8 mouse cellular contexts compared by ENCODE assay signal in genomic region chr10:81140717-81141454, GRCm38 (mm10). TPM values are rescaled to one million over a fixed set of nuclear protein-coding genes. Genes with fewer than 3 reads are reported as not detected.
DNase-seq lines count a peak whose midpoint lies in the region; ATAC-seq and TF ChIP-seq lines count a peak whose summit lies in the region.

No protein-coding gene starts in this region.

- H3K36me3 ChIP-seq in thymus, adult 2 months (ENCODE audit: control insufficient read depth, insufficient read depth, low read length): peaks cover 22% of the 10 kb centered on the region
- peaks cover 21% of the 10 kb centered on the region for H3K36me3 ChIP-seq in forebrain, postnatal 0 days (ENCODE audit: insufficient read depth)
- H3K36me3 ChIP-seq in kidney, postnatal 0 days (ENCODE audit: insufficient read depth, low read length): peaks cover 25% of the 10 kb centered on the region
- H3K36me3 ChIP-seq in macrophage (ENCODE audit: inconsistent target): peaks cover 10% of the 10 kb centered on the region; the same call in 1 of the 2 replicates

- no peak for TF ChIP-seq POLR2A in thymus, adult 2 months (IDR thresholded peaks at IDR 0.05; ENCODE audit: control insufficient read depth, extremely low read depth, insufficient read depth, low read length, poor library complexity)

- H3K4me3 ChIP-seq in thymus, adult 2 months (ENCODE audit: control insufficient read depth, insufficient read depth, low read length): no peak overlapping the region
- H3K4me3 ChIP-seq in forebrain, postnatal 0 days (ENCODE audit: low read depth, low read length): no peak overlapping the region
- H3K4me3 ChIP-seq in kidney, postnatal 0 days (replicated peaks; ENCODE audit: low read depth, low read length): peak overlapping the region; percentile 13; the same call in 1 of the 2 replicates
- peak overlapping the region; percentile 76 for H3K4me3 ChIP-seq in macrophage (ENCODE audit: inconsistent target)

- H3K27me3 ChIP-seq in thymus, adult 2 months (ENCODE audit: control insufficient read depth, insufficient read depth, low read length): no peaks in the 10 kb centered on the region
- H3K27me3 ChIP-seq in forebrain, postnatal 0 days (ENCODE audit: insufficient read depth, low read length): no peaks in the 10 kb centered on the region
- H3K27me3 ChIP-seq in kidney, postnatal 0 days (ENCODE audit: insufficient read depth, low read length): no peaks in the 10 kb centered on the region

- TF ChIP-seq CTCF in thymus, adult 2 months (IDR thresholded peaks at IDR 0.05; ENCODE audit: borderline replicate concordance, control insufficient read depth, extremely low read depth, insufficient read depth, low read length, poor library complexity): no peak
- no peak for TF ChIP-seq CTCF in forebrain, postnatal 0 days (IDR thresholded peaks at IDR 0.05; ENCODE audit: low read depth)
- no peak for TF ChIP-seq CTCF in kidney, postnatal 0 days (IDR thresholded peaks at IDR 0.05; ENCODE audit: low read depth)

- ATAC-seq in forebrain, postnatal 0 days: no peak
- no peak for ATAC-seq in kidney, postnatal 0 days (replicated peaks; ENCODE audit: low FRiP score, low read depth)
- ATAC-seq in granulocyte monocyte progenitor cell, adult 5-6 weeks (replicated peaks; ENCODE audit: poor library complexity, severe bottlenecking): no peak
- ATAC-seq in erythroid progenitor cell, adult 5-6 weeks (replicated peaks; ENCODE audit: low FRiP score, poor library complexity, severe bottlenecking): no peak

- DNase-seq in thymus, postnatal 14 days: peak; percentile 48
- DNase-seq in thymus, adult 2 months: no peak
- no peak for DNase-seq in forebrain, postnatal 0 days
- DNase-seq in kidney, postnatal 0 days (ENCODE audit: low spot score): no peak
- no peak for DNase-seq in frontal cortex, postnatal 10 days (ENCODE audit: low spot score in 2 of 2)

- H3K4me1 ChIP-seq in thymus, adult 2 months (replicated peaks; ENCODE audit: control insufficient read depth, insufficient read depth, low read length): peaks cover 33% of the 10 kb centered on the region
- peaks cover 9% of the 10 kb centered on the region for H3K4me1 ChIP-seq in forebrain, postnatal 0 days (ENCODE audit: insufficient read depth)
- peaks cover 20% of the 10 kb centered on the region for H3K4me1 ChIP-seq in kidney, postnatal 0 days (replicated peaks; ENCODE audit: insufficient read depth, low read length)

- H3K27ac ChIP-seq in thymus, adult 2 months (ENCODE audit: control insufficient read depth, insufficient read depth, low read length): no peak overlapping the region
- no peak overlapping the region for H3K27ac ChIP-seq in forebrain, postnatal 0 days (ENCODE audit: low read depth, low read length)
- H3K27ac ChIP-seq in kidney, postnatal 0 days: peak overlapping the region; percentile 8; the same call in 1 of the 2 replicates
- peak overlapping the region; percentile 34 for H3K27ac ChIP-seq in macrophage

- H3K79me2 ChIP-seq in macrophage (ENCODE audit: inconsistent target): peaks cover 80% of the 10 kb centered on the region

- H3K4me2 ChIP-seq in forebrain, postnatal 0 days (ENCODE audit: low read depth): 0 out of 2 replicates have a peak overlapping the region, but pooled peaks have one; percentile 8
- peak overlapping the region; percentile 91 for H3K4me2 ChIP-seq in kidney, postnatal 0 days (ENCODE audit: low read length)

- no peaks in the 10 kb centered on the region for H3K9me3 ChIP-seq in forebrain, postnatal 0 days (ENCODE audit: low read length)
- H3K9me3 ChIP-seq in kidney, postnatal 0 days (replicated peaks; ENCODE audit: low read length): no peaks in the 10 kb centered on the region

- peak overlapping the region; percentile 14; the same call in 1 of the 2 replicates for H3K9ac ChIP-seq in forebrain, postnatal 0 days
- peak overlapping the region; percentile 37 for H3K9ac ChIP-seq in kidney, postnatal 0 days (ENCODE audit: low read depth, low read length)

- 38% methylated on average over 10 of the region's 10 CpGs for WGBS in thymus, adult 2 months
- 64% methylated on average over 10 of the region's 10 CpGs for whole genome bisulfite sequencing in forebrain, postnatal 0 days
- 42% methylated on average over 10 of the region's 10 CpGs for WGBS in kidney, postnatal 0 days
- 35% methylated on average over 9 of the region's 10 CpGs for WGBS in macrophage (ENCODE audit: missing documents)

RNA-seq across cellular contexts. Expression of gene Zbtb7a, which starts 5.9 kb away (rescaled TPM):
- 66.0 and 87.5 TPM in 2 replicates for polyA plus RNA-seq in thymus, adult 2 months (2012; rRNA removed)
- 21.6 and 27.2 TPM in 2 replicates for total RNA-seq in forebrain, postnatal 0 days (2014; rRNA removed)
- polyA plus RNA-seq in forebrain, postnatal 0 days (2015; fragmentation: Nextera tagmentation; extraction: Ambion mirVana): 12.4 and 15.7 TPM in 2 replicates
- 33.7 and 37.4 TPM in 2 replicates for polyA plus RNA-seq in kidney, postnatal 0 days (2015; fragmentation: Nextera tagmentation; extraction: Ambion mirVana)
- 100 to 1,000 TPM in 6 of 26 experiments, 10 to 100 TPM in 20; 17.7 to 188 (median 75.1) TPM for total RNA-seq in macrophage (2018; cell fraction: chromatin; rRNA removed)
- total RNA-seq in macrophage (2018; cell fraction: cytosol; rRNA removed): 100 to 1,000 TPM in 4 of 26 experiments, 10 to 100 TPM in 22; 50.3 to 111 (median 83.6) TPM
- 100 to 1,000 TPM in 11 of 26 experiments, 10 to 100 TPM in 15; 39.7 to 162 (median 88.6) TPM for total RNA-seq in macrophage (2018; cell fraction: nucleus; rRNA removed)
- polyA plus RNA-seq in macrophage (2018): 48.1 to 55.4 TPM (median 52.8 TPM) in 3 replicates
- 16.1 and 20.6 TPM in 2 replicates for total RNA-seq in granulocyte monocyte progenitor cell, adult 5-6 weeks (2014; fragmentation: Nextera tagmentation)
- 7.1 and 8.0 TPM in 2 replicates for total RNA-seq in granulocyte monocyte progenitor cell, adult 5-6 weeks (2017)
- 31.7 and 33.1 TPM in 2 replicates for total RNA-seq in erythroid progenitor cell, adult 5-6 weeks (2015; ENCODE audit: low replicate concordance)
- total RNA-seq in erythroid progenitor cell, adult 5-6 weeks (2017; ENCODE audit: low replicate concordance): 23.1 and 33.2 TPM in 2 replicates

RNA-seq across cellular contexts. Expression of gene Pias4, which starts 26.8 kb away (rescaled TPM):
- polyA plus RNA-seq in thymus, adult 2 months (2012; rRNA removed): 67.6 and 72.9 TPM in 2 replicates
- 30.1 and 32.5 TPM in 2 replicates for total RNA-seq in forebrain, postnatal 0 days (2014; rRNA removed)
- 28.1 and 35.8 TPM in 2 replicates for polyA plus RNA-seq in forebrain, postnatal 0 days (2015; fragmentation: Nextera tagmentation; extraction: Ambion mirVana)
- 28.4 and 32.0 TPM in 2 replicates for polyA plus RNA-seq in kidney, postnatal 0 days (2015; fragmentation: Nextera tagmentation; extraction: Ambion mirVana)
- 100 to 1,000 TPM in 1 of 26 experiments, 10 to 100 TPM in 25; 30.3 to 113 (median 63.8) TPM for total RNA-seq in macrophage (2018; cell fraction: chromatin; rRNA removed)
- 10 to 100 TPM; 18.8 to 27.9 (median 23.9) TPM for total RNA-seq in macrophage (2018; cell fraction: cytosol; rRNA removed)
- 10 to 100 TPM; 29.0 to 59.1 (median 42.5) TPM for total RNA-seq in macrophage (2018; cell fraction: nucleus; rRNA removed)
- 19.6 to 22.5 TPM (median 21.5 TPM) in 3 replicates for polyA plus RNA-seq in macrophage (2018)
- total RNA-seq in granulocyte monocyte progenitor cell, adult 5-6 weeks (2014; fragmentation: Nextera tagmentation): 6.3 and 22.9 TPM in 2 replicates
- 7.8 and 8.1 TPM in 2 replicates for total RNA-seq in granulocyte monocyte progenitor cell, adult 5-6 weeks (2017)
- total RNA-seq in erythroid progenitor cell, adult 5-6 weeks (2015; ENCODE audit: low replicate concordance): 24.1 and 27.2 TPM in 2 replicates
- total RNA-seq in erythroid progenitor cell, adult 5-6 weeks (2017; ENCODE audit: low replicate concordance): 15.3 and 46.0 TPM in 2 replicates

RNA-seq across cellular contexts. Expression of gene Map2k2, which starts 35.2 kb away (rescaled TPM):
- 214 and 285 TPM in 2 replicates for polyA plus RNA-seq in thymus, adult 2 months (2012; rRNA removed)
- total RNA-seq in forebrain, postnatal 0 days (2014; rRNA removed): 194 and 215 TPM in 2 replicates
- 167 and 194 TPM in 2 replicates for polyA plus RNA-seq in forebrain, postnatal 0 days (2015; fragmentation: Nextera tagmentation; extraction: Ambion mirVana)
- polyA plus RNA-seq in kidney, postnatal 0 days (2015; fragmentation: Nextera tagmentation; extraction: Ambion mirVana): 162 and 166 TPM in 2 replicates
- 100 to 1,000 TPM in 25 of 26 experiments, 10 to 100 TPM in 1; 88.4 to 251 (median 169) TPM for total RNA-seq in macrophage (2018; cell fraction: chromatin; rRNA removed)
- 100 to 1,000 TPM in 15 of 26 experiments, 10 to 100 TPM in 11; 79.6 to 125 (median 103) TPM for total RNA-seq in macrophage (2018; cell fraction: cytosol; rRNA removed)
- total RNA-seq in macrophage (2018; cell fraction: nucleus; rRNA removed): 100 to 1,000 TPM in 17 of 26 experiments, 10 to 100 TPM in 9; 68.3 to 137 (median 111) TPM
- 31.4 to 102 TPM (median 93.5 TPM) in 3 replicates for polyA plus RNA-seq in macrophage (2018)
- total RNA-seq in granulocyte monocyte progenitor cell, adult 5-6 weeks (2014; fragmentation: Nextera tagmentation): 35.0 and 72.7 TPM in 2 replicates
- 46.7 and 50.8 TPM in 2 replicates for total RNA-seq in granulocyte monocyte progenitor cell, adult 5-6 weeks (2017)
- 36.4 and 39.4 TPM in 2 replicates for total RNA-seq in erythroid progenitor cell, adult 5-6 weeks (2015; ENCODE audit: low replicate concordance)
- total RNA-seq in erythroid progenitor cell, adult 5-6 weeks (2017; ENCODE audit: low replicate concordance): 54.0 and 71.5 TPM in 2 replicates

RNA-seq across cellular contexts. Expression of gene Eef2, which starts 35.5 kb away (rescaled TPM):
- 2,100 and 2,369 TPM in 2 replicates for polyA plus RNA-seq in thymus, adult 2 months (2012; rRNA removed)
- 2,084 and 2,175 TPM in 2 replicates for total RNA-seq in forebrain, postnatal 0 days (2014; rRNA removed)
- 466 and 485 TPM in 2 replicates for polyA plus RNA-seq in forebrain, postnatal 0 days (2015; fragmentation: Nextera tagmentation; extraction: Ambion mirVana)
- polyA plus RNA-seq in kidney, postnatal 0 days (2015; fragmentation: Nextera tagmentation; extraction: Ambion mirVana): 560 and 590 TPM in 2 replicates
- total RNA-seq in macrophage (2018; cell fraction: chromatin; rRNA removed): 100 to 1,000 TPM; 161 to 373 (median 228) TPM
- 1,000 to 10,000 TPM in 11 of 26 experiments, 100 to 1,000 TPM in 15; 644 to 1,256 (median 896) TPM for total RNA-seq in macrophage (2018; cell fraction: cytosol; rRNA removed)
- 100 to 1,000 TPM; 248 to 505 (median 331) TPM for total RNA-seq in macrophage (2018; cell fraction: nucleus; rRNA removed)
- polyA plus RNA-seq in macrophage (2018): 749 to 1,081 TPM (median 1,012 TPM) in 3 replicates
- 843 and 1,029 TPM in 2 replicates for total RNA-seq in granulocyte monocyte progenitor cell, adult 5-6 weeks (2014; fragmentation: Nextera tagmentation)
- total RNA-seq in granulocyte monocyte progenitor cell, adult 5-6 weeks (2017): 1,504 and 1,576 TPM in 2 replicates
- total RNA-seq in erythroid progenitor cell, adult 5-6 weeks (2015; ENCODE audit: low replicate concordance): 267 and 296 TPM in 2 replicates
- total RNA-seq in erythroid progenitor cell, adult 5-6 weeks (2017; ENCODE audit: low replicate concordance): 399 and 622 TPM in 2 replicates

RNA-seq across cellular contexts. Expression of gene Dapk3, which starts 41.9 kb away (rescaled TPM):
- 95.9 and 103 TPM in 2 replicates for polyA plus RNA-seq in thymus, adult 2 months (2012; rRNA removed)
- 64.6 and 68.9 TPM in 2 replicates for total RNA-seq in forebrain, postnatal 0 days (2014; rRNA removed)
- polyA plus RNA-seq in forebrain, postnatal 0 days (2015; fragmentation: Nextera tagmentation; extraction: Ambion mirVana): 58.1 TPM in 2 replicates
- polyA plus RNA-seq in kidney, postnatal 0 days (2015; fragmentation: Nextera tagmentation; extraction: Ambion mirVana): 42.8 and 43.3 TPM in 2 replicates
- 10 to 100 TPM; 33.3 to 98.4 (median 63.9) TPM for total RNA-seq in macrophage (2018; cell fraction: chromatin; rRNA removed)
- total RNA-seq in macrophage (2018; cell fraction: cytosol; rRNA removed): 10 to 100 TPM; 23.9 to 52.8 (median 37.5) TPM
- 10 to 100 TPM; 25.6 to 59.4 (median 45.8) TPM for total RNA-seq in macrophage (2018; cell fraction: nucleus; rRNA removed)
- polyA plus RNA-seq in macrophage (2018): 41.2 to 57.0 TPM (median 43.5 TPM) in 3 replicates
- total RNA-seq in granulocyte monocyte progenitor cell, adult 5-6 weeks (2014; fragmentation: Nextera tagmentation): 25.7 and 40.8 TPM in 2 replicates
- 20.5 and 33.0 TPM in 2 replicates for total RNA-seq in granulocyte monocyte progenitor cell, adult 5-6 weeks (2017)
- total RNA-seq in erythroid progenitor cell, adult 5-6 weeks (2015; ENCODE audit: low replicate concordance): 5.0 and 5.4 TPM in 2 replicates
- total RNA-seq in erythroid progenitor cell, adult 5-6 weeks (2017; ENCODE audit: low replicate concordance): 6.4 and 9.4 TPM in 2 replicates

Comparison
In these comparisons a context has a peak if more than half of its experiments do, and no peak if none do; other contexts are left out.
1. H3K27ac ChIP-seq: peak in kidney, postnatal 0 days (single experiment) and macrophage (single experiment); none in thymus, adult 2 months (single experiment) and forebrain, postnatal 0 days (single experiment).
2. H3K4me3 ChIP-seq: peak in kidney, postnatal 0 days (single experiment) and macrophage (single experiment); none in thymus, adult 2 months (single experiment) and forebrain, postnatal 0 days (single experiment).